Mouse (Mus musculus): Measurements from ENCODE around the gene Ccl22. TPM values are rescaled to one million over a fixed set of nuclear protein-coding genes. Genes with fewer than 3 reads are reported as not detected.
A peak's percentile ranks its signal among the peaks of the same experiment; 100 is the strongest.

The Ccl22 gene
- total and polyA plus RNA-seq, 3 experiments, result 0.06 TPM; not detected in 2

DNA sequence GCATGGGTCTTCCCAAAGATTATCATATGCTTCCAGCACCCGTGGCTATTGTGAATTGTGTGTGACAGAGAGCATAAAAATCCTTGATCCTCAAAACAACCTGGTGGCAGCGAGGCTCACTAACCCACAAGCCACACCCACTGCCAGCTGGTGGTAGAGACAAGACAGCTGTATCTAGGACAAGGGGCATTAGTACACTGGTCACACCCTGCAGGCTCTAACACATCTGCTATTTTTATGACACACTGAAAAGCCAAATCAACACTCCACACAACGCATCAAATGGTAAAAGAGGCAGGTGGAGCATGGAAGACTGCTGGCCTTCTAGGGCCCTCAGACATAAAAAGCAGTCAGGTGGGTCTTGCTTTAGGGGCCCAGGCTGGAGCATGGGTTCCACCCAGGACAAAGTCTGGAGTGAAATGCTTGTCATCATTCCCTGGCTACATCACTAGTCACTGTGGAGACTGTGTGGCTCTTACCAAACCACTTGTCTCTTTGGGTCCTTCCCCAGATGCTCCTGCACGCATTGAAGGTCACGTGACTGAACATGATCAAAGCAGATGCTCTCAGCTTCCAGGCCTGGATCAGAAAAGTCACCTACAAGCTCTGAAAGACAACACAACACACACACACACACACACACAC, 11.4 kb upstream of the Ccl22 start:
- Histone ChIP-seq H3K9me3 (replicated peaks; ENCODE audit: insufficient read depth, low read length) (no peaks in the 10 kb centered on the region), H3K4me3 (ENCODE audit: control insufficient read depth in 1 of 2, insufficient read depth in 1 of 2, low read depth in 2 of 2, low read length in 2 of 2) (no peak overlapping the region), H3K27me3 (ENCODE audit: control insufficient read depth in 1 of 2, insufficient read depth in 2 of 2, low read length in 2 of 2) (peaks cover 2 to 7% of the 10 kb centered on the region in 2 experiments), H3K79me2 (ENCODE audit: control insufficient read depth, insufficient read depth, low read length, poor library complexity) (no peaks in the 10 kb centered on the region), H3K9ac (ENCODE audit: control insufficient read depth, low read depth, low read length, poor library complexity, severe bottlenecking) (no peak overlapping the region), H3K4me1 (ENCODE audit: control insufficient read depth in 1 of 2, insufficient read depth in 2 of 2, low read length in 2 of 2) (no peaks in the 10 kb centered on the region), H3K36me3 (ENCODE audit: control insufficient read depth in 1 of 2, insufficient read depth in 2 of 2, low read length in 2 of 2) (no peaks in the 10 kb centered on the region), H3K27ac (ENCODE audit: control insufficient read depth, low read depth, low read length) (no peak overlapping the region)
- peak; percentile 27 for DNase-seq (ENCODE audit: low read depth, low spot score)
- TF ChIP-seq HCFC1 (IDR thresholded peaks at IDR 0.05; ENCODE audit: low read depth, low read length) (no peak), USF2 (IDR thresholded peaks at IDR 0.05; ENCODE audit: borderline replicate concordance in 1 of 2, insufficient read depth in 1 of 2, low read depth in 1 of 2, low read length in 2 of 2) (no peak), ZC3H11A (IDR thresholded peaks at IDR 0.05; ENCODE audit: low read depth, low read length) (no peak), EP300 (IDR thresholded peaks at IDR 0.05; ENCODE audit: low read depth in 1 of 2, low read length in 2 of 2) (peak in 1 of 2 experiments; percentile 8; a peak in 1 of 4 replicates), CHD2 (IDR thresholded peaks at IDR 0.05; ENCODE audit: low read length) (no peak), MYC (IDR thresholded peaks at IDR 0.05; ENCODE audit: low read depth, low read length) (no peak), RAD21 (IDR thresholded peaks at IDR 0.05; ENCODE audit: low read depth, low read length) (no peak), SIN3A (IDR thresholded peaks at IDR 0.05; ENCODE audit: low read length) (no peak), NRF1 (IDR thresholded peaks at IDR 0.05; ENCODE audit: insufficient read depth, low read depth, low read length, poor library complexity, severe bottlenecking) (no peak), TBP (IDR thresholded peaks at IDR 0.05; ENCODE audit: low read depth, low read length) (no peak), MAFK (IDR thresholded peaks at IDR 0.05; ENCODE audit: borderline replicate concordance, low read depth, low read length) (no peak), MEF2A (IDR thresholded peaks at IDR 0.05; ENCODE audit: extremely low read depth, insufficient replicate concordance, low read depth, low read length, poor library complexity, severe bottlenecking) (no peak), TAL1 (IDR thresholded peaks at IDR 0.05; ENCODE audit: low read length) (0 out of 2 replicates have a peak, but pooled peaks have one; percentile 19), NELFE (IDR thresholded peaks at IDR 0.05; ENCODE audit: low read depth, low read length) (no peak), MYB (IDR thresholded peaks at IDR 0.05; ENCODE audit: low read depth, low read length) (no peak), BHLHE40 (IDR thresholded peaks at IDR 0.05; ENCODE audit: borderline replicate concordance, low read depth, low read length) (no peak), TCF12 (IDR thresholded peaks at IDR 0.05; ENCODE audit: low read depth, low read length) (peak; percentile 19; the same call in 1 of the 2 replicates), USF1 (IDR thresholded peaks at IDR 0.05; ENCODE audit: low read depth, low read length) (no peak), MAX (IDR thresholded peaks at IDR 0.05; ENCODE audit: low read length) (no peak), SMC3 (IDR thresholded peaks at IDR 0.05; ENCODE audit: low read depth, low read length) (no peak), POLR2AphosphoS2 (IDR thresholded peaks at IDR 0.05; ENCODE audit: low read length) (no peak), ETS1 (IDR thresholded peaks at IDR 0.05; ENCODE audit: low read depth, low read length) (peak; percentile 57), POLR2A (IDR thresholded peaks at IDR 0.05; ENCODE audit: control insufficient read depth in 1 of 2, insufficient read depth in 1 of 2, low read depth in 1 of 2, low read length in 2 of 2, poor library complexity in 1 of 2) (no peak), GABPA (IDR thresholded peaks at IDR 0.05; ENCODE audit: low read depth, low read length) (no peak), POLR2AphosphoS5 (IDR thresholded peaks at IDR 0.05; ENCODE audit: borderline replicate concordance, low read depth, low read length) (no peak), MAZ (IDR thresholded peaks at IDR 0.05; ENCODE audit: low read depth, low read length) (no peak), ELF1 (IDR thresholded peaks at IDR 0.05; ENCODE audit: low read depth, low read length) (no peak), ZMIZ1 (IDR thresholded peaks at IDR 0.05; ENCODE audit: low read depth, low read length) (no peak), GATA1 (IDR thresholded peaks at IDR 0.05; ENCODE audit: low read depth, low read length) (no peak)

Measured in MEL (cell line).